Mouse (Mus musculus) naive thymus-derived CD4-positive, alpha-beta T cell, adult 2 months (primary cell): Measurements from ENCODE around the gene Ugt1a10.
A peak's percentile ranks its signal among the peaks of the same experiment; 100 is the strongest.
"Not testable (repeated sequence)": the region's sequence is repeated elsewhere in the genome, so short reads cannot be mapped to it uniquely, and the experiment has no call there.

ENCODE experiments used
- DNase-seq: peaks from one replicate; pipeline ENCODE4 v3.0.0-alpha.2; 2011; ENCODE audit warnings: low read depth

The Ugt1a10 gene

DNA sequence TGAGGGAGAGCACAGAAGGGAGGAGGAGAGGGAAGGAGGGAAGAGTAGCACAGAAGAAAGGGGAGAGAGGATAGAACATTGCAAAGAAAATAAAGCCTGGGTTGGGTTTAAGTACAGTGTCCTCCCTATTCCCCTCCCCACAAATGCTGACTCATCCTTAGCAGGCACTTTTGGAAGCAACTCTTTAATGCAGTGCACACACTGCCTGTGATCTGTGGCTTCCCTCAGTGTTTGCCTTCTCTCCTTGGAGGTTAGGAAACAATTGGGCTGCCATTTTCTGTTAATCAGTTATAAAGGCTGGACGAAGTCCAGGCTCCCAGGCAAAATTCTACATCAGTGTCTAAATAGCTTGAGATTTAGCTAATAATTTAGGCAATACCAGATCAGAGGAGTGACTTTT is 85.3 kb downstream of the Ugt1a10 start:
- DNase-seq: not testable (repeated sequence)

DNA sequence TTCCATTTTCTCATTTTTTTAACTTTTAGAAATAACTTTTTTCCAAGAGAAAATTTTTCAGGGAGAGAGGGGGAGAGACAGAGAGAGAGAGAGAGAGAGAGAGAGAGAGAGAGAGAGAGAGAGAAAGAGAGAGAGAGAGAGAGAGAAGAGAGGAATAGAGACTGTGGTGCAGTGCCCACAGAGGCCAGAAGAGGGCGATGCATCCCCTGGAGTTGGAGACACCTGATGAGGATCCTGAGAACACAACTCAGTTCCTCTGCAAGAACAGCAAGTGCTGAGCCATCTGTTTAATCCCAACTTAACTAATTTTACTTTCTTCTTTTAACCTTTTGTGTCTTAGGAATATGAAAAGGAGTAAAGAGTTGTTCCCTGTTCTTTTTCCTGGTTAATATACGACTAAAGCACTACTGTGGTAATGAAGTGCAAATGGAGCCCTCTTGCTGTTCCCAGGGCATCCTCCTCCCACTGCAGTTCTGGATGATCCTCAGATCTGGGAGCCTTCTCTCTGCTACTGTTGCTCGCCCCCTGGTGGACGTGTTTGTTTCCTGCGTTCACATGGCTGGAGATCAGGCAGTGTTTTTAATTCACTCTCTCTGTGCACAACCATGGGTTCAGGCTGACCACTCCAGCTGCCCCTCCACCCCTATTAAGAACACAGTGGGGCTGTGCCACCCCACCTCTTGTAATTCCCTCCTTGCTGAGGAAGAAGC is 88.9 kb downstream of the Ugt1a10 start:
- peak; percentile 29 for DNase-seq

DNA sequence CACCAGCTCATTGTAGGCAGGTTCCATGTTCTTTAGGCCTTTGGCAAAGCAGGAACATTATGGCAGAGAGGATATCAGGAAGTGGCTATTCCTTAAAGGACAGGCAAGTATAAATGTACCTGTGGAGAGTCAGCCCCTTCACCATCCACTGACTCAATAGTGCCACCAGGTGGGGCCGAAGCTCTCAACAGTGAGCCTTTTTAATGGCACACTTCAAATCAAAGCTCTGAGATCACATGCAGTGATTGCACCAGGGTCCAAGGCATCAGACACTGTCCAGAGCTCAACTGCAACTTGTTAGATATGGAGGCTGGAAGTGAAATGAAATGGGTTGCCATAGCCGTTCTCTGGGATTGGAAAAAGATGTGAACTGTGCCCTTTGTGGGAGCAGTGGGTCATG is 90.1 kb downstream of the Ugt1a10 start:
- not testable (repeated sequence) for DNase-seq

DNA sequence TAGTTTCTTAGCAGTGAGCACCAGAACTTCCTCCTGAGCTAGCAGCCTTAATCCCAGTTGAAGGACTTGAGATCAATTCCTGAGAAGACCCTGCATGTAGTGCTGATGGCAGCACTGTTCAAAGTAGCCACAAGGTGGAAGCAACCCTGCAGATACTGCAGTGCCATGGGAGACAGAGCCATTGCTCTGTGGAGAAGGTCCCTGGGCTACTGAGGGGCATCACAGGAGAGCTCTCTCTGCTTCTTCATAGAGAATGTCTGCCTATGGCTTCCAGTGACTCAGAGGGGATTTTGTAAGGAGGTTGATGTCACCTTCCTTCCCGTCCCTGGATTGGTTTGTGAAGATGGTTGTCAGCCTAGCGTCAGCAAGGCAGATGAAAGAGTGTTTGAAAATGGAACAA is 94.9 kb downstream of the Ugt1a10 start:
- DNase-seq: not testable (repeated sequence)

DNA sequence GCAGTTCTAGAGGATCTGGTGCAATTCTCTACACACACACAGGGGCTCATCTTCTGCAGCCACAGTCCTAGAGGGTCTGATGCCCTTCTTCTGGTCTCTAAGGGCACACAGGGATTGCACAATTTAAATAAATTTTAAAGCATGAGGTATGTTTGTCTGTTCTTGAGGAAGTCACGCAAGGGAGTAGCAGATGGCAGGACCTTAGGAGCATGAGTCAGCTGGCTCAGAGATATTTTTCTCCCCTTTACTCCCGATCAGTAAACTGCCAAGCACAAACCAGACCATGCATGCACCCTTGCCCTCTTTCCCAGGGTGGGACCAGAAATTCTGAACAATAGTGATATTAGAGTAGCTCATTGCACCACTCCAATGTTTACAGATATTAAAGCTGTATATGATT is 103.2 kb downstream of the Ugt1a10 start:
- no peak for DNase-seq

DNA sequence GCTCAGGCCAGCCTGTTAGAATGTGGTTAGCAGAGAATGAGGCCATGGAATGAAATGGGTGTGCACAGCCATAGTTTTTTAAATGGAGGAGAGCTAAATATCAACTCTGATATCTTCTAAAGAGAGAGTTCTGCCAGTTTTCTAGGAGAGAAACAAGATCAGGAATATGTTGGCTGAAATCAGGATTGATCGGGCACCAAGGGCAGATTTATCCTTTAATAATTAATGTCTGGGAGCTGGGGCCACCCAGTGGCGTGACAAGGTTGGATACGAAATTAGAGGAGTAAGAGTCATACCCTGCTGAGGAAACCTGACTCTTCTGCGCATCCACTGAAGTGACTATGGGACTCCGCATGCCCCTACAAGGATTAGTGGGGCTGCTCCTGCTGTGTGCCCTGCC is 110.5 kb downstream of the Ugt1a10 start, which contains the start of gene Ugt1a5:
TSS of gene Ugt1a5 (plus strand) at position 302 of the 400 bp plus-strand sequence.
- no peak for DNase-seq

DNA sequence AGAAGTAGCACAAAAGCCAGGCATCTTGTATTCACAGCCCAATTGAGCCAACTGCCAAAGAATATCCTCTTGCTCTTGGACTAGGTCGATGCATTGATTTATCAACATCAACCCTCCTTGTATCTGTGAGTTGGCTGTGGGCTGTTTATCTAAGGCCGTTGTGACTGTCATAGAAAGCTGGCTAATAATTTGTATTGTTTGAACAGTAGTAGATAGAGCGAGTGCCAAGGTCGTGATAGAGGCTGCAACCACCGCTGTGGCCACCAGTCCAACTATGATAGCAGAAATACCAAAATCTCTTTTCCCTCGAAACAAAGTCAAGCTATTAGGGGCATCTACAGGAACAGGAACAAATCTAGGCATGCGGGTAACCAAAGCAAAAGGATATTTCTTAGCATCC is 117.0 kb downstream of the Ugt1a10 start:
- DNase-seq: not testable (repeated sequence)

DNA sequence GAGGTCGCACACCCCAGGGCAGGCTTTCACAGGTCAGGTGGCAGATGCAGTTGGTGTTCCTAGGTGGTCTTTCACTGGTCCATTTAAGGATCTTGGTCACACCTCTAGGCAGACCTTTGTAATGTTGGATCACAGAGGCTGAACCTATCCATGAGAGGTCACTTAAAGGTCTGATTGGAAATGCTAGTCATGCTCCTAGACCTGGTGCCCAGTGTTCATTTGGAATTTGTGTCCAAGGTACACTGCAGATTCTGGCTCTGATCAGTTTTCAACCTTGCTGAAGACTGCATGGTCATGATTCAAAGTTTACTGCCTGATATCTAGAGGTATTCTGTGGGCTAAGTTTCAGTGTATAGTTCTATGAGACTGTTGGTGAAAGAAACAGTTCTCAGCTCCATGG is 124.5 kb downstream of the Ugt1a10 start:
- DNase-seq: no peak

DNA sequence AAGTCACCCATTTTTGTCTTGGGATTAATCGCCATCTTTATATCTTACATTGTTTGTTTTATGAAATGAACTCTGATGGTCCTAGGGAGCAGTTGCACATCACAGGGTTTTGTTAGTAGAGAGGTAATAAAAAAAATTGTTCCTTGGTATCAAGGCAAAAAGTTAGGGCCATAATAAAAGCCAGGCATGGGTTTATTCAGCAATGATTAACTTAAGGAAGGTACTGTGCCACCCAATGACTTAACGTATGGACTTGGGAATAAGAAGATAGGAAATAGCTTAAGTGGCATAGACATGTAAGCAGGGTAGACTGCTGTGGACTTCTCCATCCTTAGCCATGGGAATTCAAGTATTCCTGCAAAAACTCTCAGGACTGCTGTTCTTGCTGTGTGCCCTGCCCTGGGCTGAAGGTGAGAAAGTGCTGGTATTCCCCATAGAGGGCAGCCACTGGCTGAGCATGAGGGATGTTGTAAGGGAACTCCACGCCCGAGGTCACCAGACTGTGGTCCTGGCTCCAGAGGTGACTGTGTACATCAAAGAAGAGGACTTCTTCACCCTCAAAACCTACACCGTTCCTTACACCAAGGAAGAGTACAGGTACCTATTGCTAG is 131.2 kb downstream of the Ugt1a10 start:
- no peak for DNase-seq

DNA sequence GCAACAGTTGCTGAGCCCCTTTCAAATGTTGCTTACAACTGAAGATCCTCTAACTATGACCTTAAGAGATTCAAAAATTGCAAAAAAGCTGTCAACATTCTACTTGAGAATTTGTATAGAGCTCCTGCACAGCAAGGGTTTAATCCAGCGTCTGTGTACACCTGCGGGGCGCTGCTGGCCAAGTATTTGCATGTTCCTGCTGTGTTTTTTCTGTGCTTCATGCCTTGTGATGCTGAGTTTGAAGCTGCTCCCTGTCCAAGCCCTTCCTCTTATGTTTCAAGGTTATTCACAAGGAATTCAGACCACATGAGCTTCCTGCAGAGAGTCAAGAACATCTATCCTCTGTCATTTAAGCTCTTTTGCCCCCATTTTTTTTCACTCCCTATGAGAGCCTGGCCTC is 136.9 kb downstream of the Ugt1a10 start:
- no peak for DNase-seq

DNA sequence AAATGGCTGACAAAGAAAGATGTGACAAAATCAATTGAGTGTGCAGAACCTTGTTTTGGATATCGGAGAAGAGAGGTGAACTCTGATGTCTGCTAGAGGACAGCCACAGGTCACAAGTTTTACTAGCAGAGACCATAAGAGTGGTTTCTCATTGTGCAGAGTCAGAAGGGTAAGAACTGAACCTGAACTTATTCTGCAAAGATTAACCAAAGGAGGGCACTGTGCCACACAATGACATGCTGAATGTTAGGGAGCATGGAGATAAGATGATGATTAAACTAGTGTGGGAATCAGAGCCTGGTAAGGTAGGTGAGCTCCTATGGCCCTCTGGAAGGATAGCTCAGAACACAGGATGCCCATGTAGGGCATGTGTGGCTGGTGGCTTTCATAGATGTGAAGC is 140.5 kb downstream of the Ugt1a10 start:
- DNase-seq: no peak

DNA sequence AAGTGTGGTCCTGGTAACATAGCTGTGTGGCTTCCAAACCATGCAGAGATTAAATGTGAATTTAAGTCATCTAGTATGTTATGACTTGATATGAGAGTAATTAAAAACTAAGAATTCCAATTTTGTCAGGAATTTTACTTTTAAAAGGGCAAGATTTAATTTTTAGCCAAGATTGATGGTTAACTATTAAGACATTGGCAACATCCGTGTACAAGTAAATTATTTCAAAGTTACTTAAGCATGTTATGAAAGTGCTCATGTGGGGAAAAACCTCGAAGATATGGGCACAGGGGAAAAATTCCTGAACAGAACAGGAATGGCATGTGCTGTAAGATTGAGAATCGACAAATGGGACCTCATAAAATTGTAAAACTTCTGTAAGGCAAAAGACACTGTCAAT is 142.3 kb downstream of the Ugt1a10 start:
- no peak for DNase-seq

DNA sequence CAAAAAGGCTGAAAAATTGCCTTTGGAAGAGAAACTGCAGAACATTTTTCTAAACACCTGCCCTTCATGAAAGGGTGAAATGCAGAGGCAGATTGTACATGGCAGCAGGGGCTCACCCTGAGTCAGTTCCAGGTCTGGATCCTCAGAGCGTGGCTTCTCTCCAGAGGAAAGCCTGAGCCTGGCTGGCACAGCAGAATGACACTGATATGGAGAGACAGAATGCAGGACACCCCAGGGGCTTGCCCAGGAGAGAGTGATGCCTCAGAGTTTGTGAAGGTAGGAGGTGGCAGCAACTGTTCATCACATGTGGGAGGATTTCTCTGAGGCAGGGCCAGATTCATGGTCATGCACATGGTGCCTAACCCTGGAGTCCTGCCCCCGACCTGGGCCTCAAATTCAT is 144.8 kb downstream of the Ugt1a10 start:
- no peak for DNase-seq

DNA sequence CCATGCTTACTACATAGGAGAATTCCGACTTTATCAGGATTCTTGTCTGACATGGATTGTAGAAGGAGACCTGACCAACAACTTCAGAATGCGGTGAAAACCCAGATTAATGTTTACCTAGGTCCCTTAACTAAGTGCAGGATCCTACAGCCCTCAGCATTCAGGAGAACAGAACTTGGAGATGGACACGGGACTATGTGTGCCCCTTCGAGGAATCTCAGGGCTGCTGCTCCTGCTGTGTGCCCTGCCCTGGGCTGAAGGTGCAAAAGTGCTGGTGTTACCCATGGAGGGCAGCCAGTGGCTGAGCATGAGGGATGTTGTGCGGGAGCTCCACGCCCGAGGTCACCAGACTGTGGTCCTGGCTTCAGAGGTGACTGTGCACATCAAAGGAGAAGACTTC is 145.3 kb downstream of the Ugt1a10 start, which contains the start of gene Ugt1a2:
TSS of gene Ugt1a2 (plus strand) at position 146 of the 400 bp plus-strand sequence.
- no peak for DNase-seq

DNA sequence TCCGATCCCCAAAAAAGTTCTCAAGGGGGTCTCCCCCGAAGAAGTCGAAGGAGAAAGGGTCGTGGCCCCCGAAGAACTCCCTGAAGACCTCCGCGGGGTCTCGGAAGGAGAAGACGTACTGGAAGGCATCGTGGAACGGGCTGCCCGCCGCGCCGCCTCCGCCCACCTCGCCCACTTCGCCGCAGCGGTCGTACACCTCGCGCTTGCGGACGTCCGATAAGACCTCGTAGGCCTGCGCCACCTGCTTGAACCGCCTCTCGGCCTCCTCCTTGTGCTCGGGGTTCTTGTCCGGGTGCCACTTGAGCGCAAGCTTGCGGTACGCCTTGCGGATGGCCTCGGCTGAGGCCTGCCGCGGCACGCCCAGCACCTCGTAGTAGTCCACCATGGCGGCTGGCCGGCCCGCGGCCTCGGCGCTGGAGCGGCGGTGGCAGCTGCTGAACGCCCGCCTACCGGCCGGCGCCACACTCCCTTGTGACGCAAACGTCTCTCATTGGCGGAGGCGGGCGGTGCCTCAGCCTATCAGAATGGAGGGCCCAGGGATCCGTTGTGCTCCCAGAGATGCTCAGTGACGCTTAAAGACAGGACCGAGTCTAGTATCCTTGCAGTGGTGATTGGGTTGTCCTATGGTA is 150.2 kb downstream of the Ugt1a10 start, which contains the start of gene Dnajb3:
TSS of gene Dnajb3 (minus strand) at position 489 of the 629 bp plus-strand sequence.
- peak; percentile 64 for DNase-seq

DNA sequence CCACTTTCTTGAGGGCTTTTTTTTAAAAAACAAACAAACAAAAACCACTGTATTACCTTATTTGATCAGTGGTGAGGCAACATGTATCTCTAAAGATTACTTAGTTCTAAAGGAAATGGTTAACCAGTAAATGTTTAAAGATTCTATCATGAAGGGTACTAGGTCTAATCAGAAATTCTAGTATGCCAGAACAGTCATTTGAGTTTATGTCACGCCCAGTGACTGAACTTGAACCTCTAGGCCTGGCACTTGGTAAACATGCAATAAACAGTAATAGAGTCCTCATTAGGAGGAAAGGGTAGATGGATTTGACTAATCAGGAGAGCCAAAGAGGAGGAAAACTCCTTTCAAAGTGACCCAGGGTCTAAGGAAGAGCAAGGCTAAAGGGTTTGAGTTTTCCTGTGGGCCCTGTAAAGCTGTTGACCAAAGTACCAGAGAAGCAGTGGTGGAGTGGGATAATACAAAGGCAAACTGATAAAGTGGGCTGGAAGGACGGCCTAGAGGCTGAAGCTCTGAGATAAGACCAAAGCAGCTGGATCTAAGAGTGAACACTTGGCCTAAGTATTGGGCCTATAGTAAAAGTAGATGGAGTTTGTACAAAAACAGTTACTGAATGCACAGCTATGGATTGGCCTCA is 151.8 kb downstream of the Ugt1a10 start:
- DNase-seq: no peak

DNA sequence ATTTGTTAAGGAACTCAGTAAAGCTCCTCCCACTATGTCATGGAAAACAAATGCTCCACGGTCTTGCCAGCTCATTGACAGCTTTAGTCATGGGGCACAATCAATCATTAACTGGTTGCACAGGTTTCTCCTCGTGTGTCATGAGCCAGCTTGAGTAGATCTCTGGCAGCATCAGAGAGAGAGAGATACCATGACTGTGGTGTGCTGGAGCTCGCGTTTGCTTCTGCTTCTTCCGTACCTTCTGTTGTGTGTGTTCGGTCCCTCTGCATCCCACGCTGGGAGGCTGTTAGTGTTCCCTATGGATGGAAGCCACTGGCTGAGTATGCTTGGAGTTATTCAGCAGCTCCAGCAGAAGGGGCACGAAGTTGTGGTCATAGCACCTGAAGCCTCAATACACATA is 156.6 kb downstream of the Ugt1a10 start, which contains the start of gene Ugt1a1:
TSS of gene Ugt1a1 (plus strand) at position 148 of the 400 bp plus-strand sequence.
- DNase-seq: peak; percentile 5

DNA sequence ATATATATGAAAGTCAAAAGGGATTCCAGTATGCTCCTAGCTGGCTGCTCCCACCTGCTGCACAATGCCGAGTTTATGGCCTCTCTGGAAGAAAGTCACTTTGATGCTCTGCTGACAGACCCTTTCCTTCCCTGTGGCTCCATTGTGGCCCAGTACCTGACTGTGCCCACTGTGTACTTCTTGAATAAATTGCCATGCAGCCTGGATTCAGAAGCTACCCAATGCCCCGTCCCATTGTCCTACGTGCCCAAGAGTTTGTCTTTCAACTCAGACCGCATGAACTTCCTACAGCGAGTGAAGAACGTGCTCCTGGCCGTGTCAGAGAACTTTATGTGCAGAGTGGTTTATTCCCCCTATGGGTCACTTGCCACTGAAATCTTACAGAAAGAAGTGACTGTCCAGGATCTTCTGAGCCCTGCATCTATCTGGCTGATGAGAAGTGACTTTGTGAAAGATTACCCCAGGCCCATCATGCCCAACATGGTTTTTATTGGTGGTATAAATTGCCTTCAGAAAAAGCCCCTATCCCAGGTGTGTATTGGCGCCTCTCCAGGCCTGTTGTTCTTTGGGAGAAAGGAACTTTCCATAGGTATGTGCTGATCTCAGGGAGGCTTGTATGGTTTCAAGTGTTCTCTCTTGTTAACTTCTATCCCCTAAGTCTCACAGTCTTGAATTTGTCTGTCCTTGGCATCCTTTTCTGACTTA is 157.3 kb downstream of the Ugt1a10 start:
- DNase-seq: peak; percentile 5

DNA sequence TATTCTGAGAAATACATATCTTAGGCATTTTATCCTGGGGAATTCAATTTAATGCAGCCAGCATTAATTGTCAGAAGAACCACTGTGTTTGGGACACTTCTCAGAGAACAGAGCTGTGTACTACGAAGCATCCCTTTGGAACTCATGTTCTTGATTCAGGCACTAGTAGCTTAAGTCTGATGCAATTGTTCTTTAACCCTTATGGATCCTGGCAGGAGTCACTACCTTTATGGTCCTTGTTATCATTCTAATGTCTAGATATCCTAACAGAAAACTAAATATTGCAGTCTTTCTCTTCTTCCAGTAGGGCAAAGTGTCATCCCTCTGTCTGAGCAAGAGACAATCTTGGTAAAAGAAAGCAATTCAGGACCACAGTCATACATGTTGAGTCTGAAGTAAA is 157.9 kb downstream of the Ugt1a10 start:
- peak; percentile 6 for DNase-seq

DNA sequence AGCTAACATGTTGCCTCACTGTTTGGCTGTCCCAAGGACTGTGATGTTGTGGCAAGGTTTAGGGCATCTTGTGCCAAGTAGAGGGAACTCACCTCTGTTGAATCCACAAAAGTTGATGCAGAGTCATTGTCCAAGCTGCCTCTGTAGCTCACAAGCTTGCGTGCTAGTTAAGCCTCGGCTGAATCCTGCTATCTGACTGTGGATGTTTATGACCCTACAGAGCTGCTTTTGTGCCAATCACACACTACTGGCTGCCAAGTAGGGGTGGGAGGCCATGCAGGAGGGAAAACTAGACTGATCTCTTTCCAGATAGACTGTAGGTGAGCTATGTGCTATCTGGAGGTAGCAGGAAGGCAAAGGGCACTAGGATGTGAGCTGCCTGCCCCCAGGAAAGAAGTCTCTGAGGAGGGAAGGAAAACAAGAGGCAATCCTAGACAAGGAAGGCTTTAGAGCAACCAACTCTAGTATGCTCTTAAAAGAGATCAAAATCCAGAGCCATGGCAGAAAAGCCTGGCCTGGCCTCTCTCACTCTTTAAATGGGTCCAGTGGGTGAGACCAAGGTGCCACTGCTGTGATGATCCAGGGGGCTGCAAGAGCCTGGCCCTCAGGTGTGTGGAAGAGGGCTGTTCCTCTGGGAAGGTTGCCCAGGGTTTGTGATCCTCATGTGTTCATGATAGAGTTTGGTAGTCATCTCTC is 158.7 kb downstream of the Ugt1a10 start:
- peak; percentile 13 for DNase-seq

DNA sequence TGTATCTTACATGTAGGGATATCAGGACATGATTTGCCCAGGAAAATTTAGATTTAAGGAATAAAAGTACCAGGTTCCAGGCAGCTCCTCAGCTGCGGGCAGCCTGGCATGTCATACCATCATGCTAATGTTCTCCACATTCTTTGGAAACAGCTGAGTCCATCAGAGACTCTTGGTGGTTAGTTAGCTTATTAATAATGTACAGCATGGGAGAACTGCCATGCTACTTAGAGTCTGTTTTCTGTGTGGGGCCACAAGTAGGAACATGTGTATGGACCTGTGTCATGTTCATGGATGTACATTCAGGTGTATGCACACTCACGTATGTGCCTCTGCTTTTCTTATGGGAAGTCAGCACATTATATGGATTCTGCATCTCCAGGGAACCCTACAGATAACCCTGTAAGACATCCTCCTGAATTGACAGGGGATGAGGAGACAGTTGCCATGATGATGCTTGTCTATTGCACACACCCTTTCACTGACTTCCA is 159.3 kb downstream of the Ugt1a10 start:
- peak; percentile 11 for DNase-seq
